Mouse (Mus musculus): ENCODE data around the gene Ces5a. TPM values are rescaled to one million over a fixed set of nuclear protein-coding genes. Genes with fewer than 3 reads are reported as not detected.

Ces5a gene
- total and polyA plus RNA-seq, 3 experiments: not detected

- no peak overlapping the region for H3K4me2 ChIP-seq (ENCODE audit: insufficient read depth, low read depth, poor library complexity, severe bottlenecking)
- dilution Hi-C loops (cut with MboI; ENCODE audit: extremely low pct_ligation_motif_present, extremely low pct_unique_long_range_greater_than_20kb, low sequenced_read_pairs): no loop called here
- H3K27me3 ChIP-seq (replicated peaks): peaks cover 51% of the 10 kb centered on the region
Observed at GRCm38 (mm10) chr8:93499437-93499836, 36.2 kb downstream of the Ces5a start.

GRCm38 (mm10) chr8:93495330-93495729 lies 40.3 kb downstream of the Ces5a start:
- TF ChIP-seq RAD21 (IDR thresholded peaks at IDR 0.05; ENCODE audit: low read depth, low read length) (peak; percentile 53), MEF2A (IDR thresholded peaks at IDR 0.05; ENCODE audit: borderline replicate concordance, low read depth, low read length) (no peak), SMC3 (IDR thresholded peaks at IDR 0.05; ENCODE audit: low read depth, low read length) (peak; percentile 39), CTCF (conservative IDR thresholded peaks at IDR 0.05 in 1 of 2, IDR thresholded peaks at IDR 0.05 in 1 of 2; ENCODE audit: low read depth in 2 of 2, low read length in 2 of 2) (peak; percentile 64 to 76), MXI1 (IDR thresholded peaks at IDR 0.05; ENCODE audit: low read depth, low read length) (no peak)

More at GRCm38 (mm10) chr8:93499437-93499836, 36.2 kb downstream of the Ces5a start:
- no peak overlapping the region for H3K9ac ChIP-seq (ENCODE audit: insufficient read depth, low read depth)
- H3K79me2 ChIP-seq (replicated peaks; ENCODE audit: control insufficient read depth, extremely low read depth, insufficient read depth, poor library complexity, severe bottlenecking): no peaks in the 10 kb centered on the region
- DNase-seq (ENCODE audit: extremely low read depth): peak; percentile 4
- H3K27ac ChIP-seq (ENCODE audit: insufficient read depth, low read depth): no peak overlapping the region
- no peaks in the 10 kb centered on the region for H3K4me1 ChIP-seq (ENCODE audit: control insufficient read depth in 1 of 2, insufficient read depth in 2 of 2)
- peak overlapping the region in 1 of 3 experiments; percentile 43 for H3K4me3 ChIP-seq (replicated peaks in 1 of 3; ENCODE audit: low read depth in 2 of 3, low read length in 2 of 3, poor library complexity in 1 of 3)
- H3K9me3 ChIP-seq (replicated peaks; ENCODE audit: low read length): no peaks in the 10 kb centered on the region
- in situ Hi-C loops (cut with MboI; ENCODE audit: low pct_ligation_motif_present, low pct_unique_long_range_greater_than_20kb, low sequenced_read_pairs): no loop called here
- H3K36me3 ChIP-seq (replicated peaks in 1 of 2; ENCODE audit: control insufficient read depth in 1 of 2, insufficient read depth in 1 of 2, low read length in 1 of 2): peaks cover 0 to 14% of the 10 kb centered on the region in 2 experiments
- TF ChIP-seq JUND (conservative IDR thresholded peaks at IDR 0.05; ENCODE audit: low read depth, low read length) (no peak), HCFC1 (IDR thresholded peaks at IDR 0.05; ENCODE audit: low read depth, low read length) (no peak), UBTF (IDR thresholded peaks at IDR 0.05; ENCODE audit: low read depth, low read length) (no peak), ZMIZ1 (IDR thresholded peaks at IDR 0.05; ENCODE audit: low read depth, low read length) (no peak), JUN (IDR thresholded peaks at IDR 0.05; ENCODE audit: insufficient read depth, low read depth, low read length) (no peak), CHD2 (IDR thresholded peaks at IDR 0.05; ENCODE audit: low read length) (no peak), PAX5 (IDR thresholded peaks at IDR 0.05; ENCODE audit: low read length) (no peak), EP300 (IDR thresholded peaks at IDR 0.05; ENCODE audit: low read length) (no peak), NELFE (IDR thresholded peaks at IDR 0.05; ENCODE audit: low read depth, low read length) (no peak)

GRCm38 (mm10) chr8:93488743-93489142 lies 46.9 kb downstream of the Ces5a start:
- in situ Hi-C loops (cut with MboI; ENCODE audit: low pct_ligation_motif_present, low pct_unique_long_range_greater_than_20kb, low sequenced_read_pairs): no loop called here
- H3K27me3 ChIP-seq (replicated peaks): peaks cover 27% of the 10 kb centered on the region
- no peaks in the 10 kb centered on the region for H3K9me3 ChIP-seq (replicated peaks; ENCODE audit: low read length)
- no peak for DNase-seq (ENCODE audit: extremely low read depth)
- dilution Hi-C loops (cut with MboI; ENCODE audit: extremely low pct_ligation_motif_present, extremely low pct_unique_long_range_greater_than_20kb, low sequenced_read_pairs): no loop called here
- H3K79me2 ChIP-seq (replicated peaks; ENCODE audit: control insufficient read depth, extremely low read depth, insufficient read depth, poor library complexity, severe bottlenecking): 0 out of 2 replicates have a peak, but pooled peaks cover 4% of the 10 kb centered on the region
- H3K4me2 ChIP-seq (ENCODE audit: insufficient read depth, low read depth, poor library complexity, severe bottlenecking): no peak overlapping the region
- no peak overlapping the region for H3K27ac ChIP-seq (ENCODE audit: insufficient read depth, low read depth)
- no peak for TF ChIP-seq USF1 (IDR thresholded peaks at IDR 0.05; ENCODE audit: low read depth, low read length)
- H3K4me1 ChIP-seq (ENCODE audit: control insufficient read depth in 1 of 2, insufficient read depth in 2 of 2): no peaks in the 10 kb centered on the region
- no peak overlapping the region for H3K9ac ChIP-seq (ENCODE audit: insufficient read depth, low read depth)
- no peak overlapping the region for H3K4me3 ChIP-seq (replicated peaks in 1 of 3; ENCODE audit: low read depth in 2 of 3, low read length in 2 of 3, poor library complexity in 1 of 3)
- peaks cover 0 to 23% of the 10 kb centered on the region in 2 experiments for H3K36me3 ChIP-seq (replicated peaks in 1 of 2; ENCODE audit: control insufficient read depth in 1 of 2, insufficient read depth in 1 of 2, low read length in 1 of 2)

More at GRCm38 (mm10) chr8:93495330-93495729, 40.3 kb downstream of the Ces5a start:
- no peaks in the 10 kb centered on the region for H3K4me1 ChIP-seq (ENCODE audit: control insufficient read depth in 1 of 2, insufficient read depth in 2 of 2)
- H3K79me2 ChIP-seq (replicated peaks; ENCODE audit: control insufficient read depth, extremely low read depth, insufficient read depth, poor library complexity, severe bottlenecking): no peaks in the 10 kb centered on the region
- H3K27me3 ChIP-seq (replicated peaks): peaks cover 54% of the 10 kb centered on the region
- H3K9me3 ChIP-seq (replicated peaks; ENCODE audit: low read length): no peaks in the 10 kb centered on the region
- H3K4me3 ChIP-seq (replicated peaks in 1 of 3; ENCODE audit: low read depth in 2 of 3, low read length in 2 of 3, poor library complexity in 1 of 3): no peak overlapping the region
- DNase-seq (ENCODE audit: extremely low read depth): peak; percentile 48
- in situ Hi-C loops (cut with MboI; ENCODE audit: low pct_ligation_motif_present, low pct_unique_long_range_greater_than_20kb, low sequenced_read_pairs) (no loop called here), dilution Hi-C loops (cut with MboI; ENCODE audit: extremely low pct_ligation_motif_present, extremely low pct_unique_long_range_greater_than_20kb, low sequenced_read_pairs) (no loop called here)
- no peak overlapping the region for H3K27ac ChIP-seq (ENCODE audit: insufficient read depth, low read depth)
- H3K36me3 ChIP-seq (replicated peaks in 1 of 2; ENCODE audit: control insufficient read depth in 1 of 2, insufficient read depth in 1 of 2, low read length in 1 of 2): peaks cover 0 to 32% of the 10 kb centered on the region in 2 experiments
- no peak overlapping the region for H3K9ac ChIP-seq (ENCODE audit: insufficient read depth, low read depth)
- H3K4me2 ChIP-seq (ENCODE audit: insufficient read depth, low read depth, poor library complexity, severe bottlenecking): no peak overlapping the region
